ENCODE assay signal across 19 mouse cellular contexts in genomic region chr19:42270119-42270518, GRCm38 (mm10). TPM values are rescaled to one million over a fixed set of nuclear protein-coding genes. Genes with fewer than 3 reads are reported as not detected.
A peak's percentile ranks its signal among the peaks of the same experiment; 100 is the strongest.
DNase-seq lines count a peak whose midpoint lies in the region; ATAC-seq lines count a peak whose summit lies in the region.
"Had no signal": no experiment of that assay in that cellular context is flagged by ENCODE, and none has a peak within 500 bp of the region (broad histone marks: within the 10 kb centered on the region; RNA-seq: fewer than 3 reads in every experiment).

No protein-coding gene starts in this region.

- intact Hi-C loops in left cerebral cortex, postnatal 25 days (cut with DNase I), result no loop called here

- peak; percentile 79 for DNase-seq in cerebellum, adult 11-12 months
- DNase-seq in cerebellum, adult 8-10 months, result peak; percentile 58
- peak; percentile 44 to 65 for DNase-seq in cerebellum, postnatal 14 days
- no peak for DNase-seq in ovary, postnatal 14 days (ENCODE audit: low spot score)
- no peak for DNase-seq in left cerebral cortex, postnatal 25 days (ENCODE audit: low spot score in 2 of 2)
- DNase-seq: adrenal gland, adult 8-10 months; adrenal gland, postnatal 36 days; gastrocnemius, postnatal 36 days; heart, adult 11 months; heart, postnatal 36 days; kidney, adult 11 months had no signal

- H3K4me3 ChIP-seq in hindbrain, embryonic 16.5 days (ENCODE audit: low read length), result no peak overlapping the region
- H3K4me3 ChIP-seq: embryonic facial prominence, embryonic 12.5 days; forebrain, embryonic 15.5 days; heart, embryonic 13.5 days; hindbrain, embryonic 15.5 days had no signal

- no peaks in the 10 kb centered on the region for H3K9me3 ChIP-seq in hindbrain, embryonic 16.5 days (ENCODE audit: control insufficient read depth, low read length)
- H3K9me3 ChIP-seq: embryonic facial prominence, embryonic 12.5 days; forebrain, embryonic 15.5 days; G1E; heart, embryonic 13.5 days; hindbrain, embryonic 15.5 days had no signal

- ATAC-seq in hindbrain, embryonic 16.5 days, result no peak
- ATAC-seq: CD4-positive, CD25-positive, alpha-beta regulatory T cell, adult 4 months; forebrain, embryonic 15.5 days; inflammation-experienced regulatory T-cells, adult 6 months had no signal

- H3K27ac ChIP-seq in hindbrain, embryonic 16.5 days (ENCODE audit: low read depth, low read length), result no peak overlapping the region
- H3K27ac ChIP-seq: embryonic facial prominence, embryonic 12.5 days; forebrain, embryonic 15.5 days; heart, embryonic 13.5 days; hindbrain, embryonic 15.5 days had no signal

- H3K4me2 ChIP-seq in hindbrain, embryonic 16.5 days (ENCODE audit: low read length), result no peak overlapping the region
- H3K4me2 ChIP-seq: embryonic facial prominence, embryonic 12.5 days; forebrain, embryonic 15.5 days; heart, embryonic 13.5 days; hindbrain, embryonic 15.5 days had no signal

- H3K9ac ChIP-seq in hindbrain, embryonic 16.5 days (ENCODE audit: low read depth, low read length), result no peak overlapping the region
- H3K9ac ChIP-seq: embryonic facial prominence, embryonic 12.5 days; forebrain, embryonic 15.5 days; heart, embryonic 13.5 days; hindbrain, embryonic 15.5 days had no signal

- H3K4me1 ChIP-seq in hindbrain, embryonic 16.5 days (ENCODE audit: control insufficient read depth, insufficient read depth, low read depth, low read length), result peaks cover 6% of the 10 kb centered on the region

- WGBS in hindbrain, embryonic 16.5 days, result 60% methylated on average over 6 of the region's 6 CpGs

- no peaks in the 10 kb centered on the region for H3K27me3 ChIP-seq in hindbrain, embryonic 16.5 days (replicated peaks; ENCODE audit: control insufficient read depth, insufficient read depth, low read length)
- H3K27me3 ChIP-seq: forebrain, embryonic 15.5 days; hindbrain, embryonic 15.5 days had no signal

- peaks cover 4% of the 10 kb centered on the region; the same call in 1 of the 2 replicates for H3K36me3 ChIP-seq in hindbrain, embryonic 16.5 days (ENCODE audit: control insufficient read depth, insufficient read depth, low read length)
- H3K36me3 ChIP-seq: embryonic facial prominence, embryonic 12.5 days; forebrain, embryonic 15.5 days; G1E; heart, embryonic 13.5 days had no signal

RNA-seq across cellular contexts. Expression of gene Golga7b, which starts 22.7 kb away (rescaled TPM):
- polyA plus RNA-seq in hindbrain, embryonic 16.5 days (2015; fragmentation: Nextera tagmentation; extraction: Ambion mirVana), result 69.5 and 73.9 TPM in 2 replicates
- total RNA-seq in left cerebral cortex, postnatal 25 days (2021), result 100 to 1,000 TPM; 130 to 140 TPM
- polyA plus RNA-seq: G1E; inflammation-experienced regulatory T-cells, adult 6 months had no signal

Comparison
In these comparisons a context has a peak if more than half of its experiments do, and no peak if none do; other contexts are left out.
1. DNase-seq: peak in cerebellum, adult 11-12 months (single experiment), cerebellum, adult 8-10 months (single experiment) and cerebellum, postnatal 14 days (2 of 2); none in ovary, postnatal 14 days (single experiment) and left cerebral cortex, postnatal 25 days (0 of 2).